Mouse (Mus musculus) ovary, postnatal 10 days (tissue): ENCODE data around the gene Ppp1r11.
A peak's percentile ranks its signal among the peaks of the same experiment; 100 is the strongest.
"Not testable (repeated sequence)": the region's sequence is repeated elsewhere in the genome, so short reads cannot be mapped to it uniquely, and the experiment has no call there.

Experiments used
- DNase-seq: peaks from one replicate; pipeline ENCODE4 v3.0.0; 2022; ENCODE audit warnings: low spot score

Gene Ppp1r11

DNA sequence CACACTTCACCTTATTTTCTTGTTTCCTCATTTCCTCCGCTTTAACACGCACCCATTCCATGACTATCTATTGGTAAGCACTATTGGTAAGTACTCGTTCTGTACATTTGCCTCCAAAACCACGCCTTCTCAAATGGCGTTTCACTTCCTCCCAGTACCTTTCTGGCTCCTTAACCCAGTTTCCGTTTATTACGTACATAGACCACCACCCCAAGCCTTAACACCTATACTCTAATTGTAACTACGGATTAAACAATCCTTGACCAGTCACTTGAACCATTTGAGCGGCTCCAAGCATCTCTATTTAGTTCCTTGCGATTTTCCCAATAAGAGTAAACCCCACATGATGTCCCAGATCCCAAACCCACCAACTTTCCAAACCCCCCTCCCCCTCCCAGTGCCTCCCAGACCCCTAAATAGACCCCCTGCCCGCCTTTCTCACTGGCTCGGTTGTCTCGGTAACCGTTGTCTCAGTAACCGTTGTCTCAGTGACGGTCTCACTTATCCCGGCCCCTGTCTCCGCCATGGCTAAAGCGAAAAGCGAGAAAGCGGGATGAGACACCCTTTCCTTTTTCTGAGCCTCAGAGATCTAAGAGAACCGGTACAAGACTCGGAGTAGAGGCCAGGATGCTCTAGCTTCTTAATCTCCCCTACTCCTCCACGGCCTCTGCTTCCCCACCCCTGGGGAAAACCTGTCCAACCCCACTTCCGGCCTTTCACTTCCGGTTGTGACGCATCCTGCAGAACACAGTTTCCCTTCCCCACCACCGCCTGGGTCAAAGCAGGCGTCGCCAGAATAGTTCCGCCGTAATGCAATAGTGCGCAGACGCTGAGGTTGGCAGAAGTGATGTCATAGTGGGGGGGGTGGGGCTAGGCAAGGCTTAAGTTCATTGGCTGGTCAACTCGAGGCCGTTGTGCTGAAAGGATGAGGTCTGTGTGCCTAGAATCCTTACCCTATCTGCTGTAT is at the start of gene Ppp1r11:
Gene Ppp1r11, minus strand, starts transcription at position 761 of the 967 bp plus-strand sequence.
- DNase-seq, result peak; percentile 77

DNA sequence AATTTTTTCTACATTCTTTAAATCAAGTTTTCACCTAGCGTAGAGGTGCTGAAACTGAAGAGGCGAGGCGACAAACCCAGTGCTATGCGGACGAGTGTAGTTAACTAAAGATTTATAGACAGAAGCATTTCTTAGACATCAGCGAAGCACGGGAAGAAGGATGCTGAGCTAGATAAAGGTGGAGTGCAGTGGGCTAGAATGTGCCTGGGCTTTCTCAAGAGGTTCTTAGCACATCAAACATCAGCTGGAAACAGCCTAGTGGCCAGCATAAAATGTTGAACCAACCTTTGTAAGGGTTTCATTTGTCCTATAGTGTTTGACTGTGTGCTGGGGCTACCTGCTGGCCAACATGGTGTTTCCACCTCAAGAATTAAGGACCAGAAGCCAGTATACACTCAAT is 49.3 kb upstream of the Ppp1r11 start, which contains the start of gene Zfp57:
Gene Zfp57, plus strand, starts transcription at position 301 of the 400 bp plus-strand sequence.
- no peak for DNase-seq

DNA sequence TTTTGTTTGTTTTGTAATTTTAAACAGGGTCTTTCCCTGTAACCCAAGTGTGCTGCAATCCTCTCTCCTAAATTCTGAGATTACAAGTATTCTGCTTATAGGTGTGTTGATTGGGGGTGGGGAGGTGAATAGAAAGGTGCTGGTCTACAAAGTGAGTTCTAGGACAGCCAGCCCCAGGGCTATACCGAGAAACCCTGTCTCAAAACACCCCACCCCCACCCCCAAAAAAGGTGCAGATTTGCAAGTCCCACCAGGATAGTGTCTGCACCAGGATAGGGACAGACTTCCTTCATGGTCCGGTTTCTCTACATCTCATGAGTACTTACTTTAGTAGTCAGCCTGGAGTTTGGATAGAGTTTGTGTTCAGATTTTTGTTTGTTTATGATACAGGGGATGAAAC is 46.9 kb upstream of the Ppp1r11 start:
- DNase-seq, result no peak

DNA sequence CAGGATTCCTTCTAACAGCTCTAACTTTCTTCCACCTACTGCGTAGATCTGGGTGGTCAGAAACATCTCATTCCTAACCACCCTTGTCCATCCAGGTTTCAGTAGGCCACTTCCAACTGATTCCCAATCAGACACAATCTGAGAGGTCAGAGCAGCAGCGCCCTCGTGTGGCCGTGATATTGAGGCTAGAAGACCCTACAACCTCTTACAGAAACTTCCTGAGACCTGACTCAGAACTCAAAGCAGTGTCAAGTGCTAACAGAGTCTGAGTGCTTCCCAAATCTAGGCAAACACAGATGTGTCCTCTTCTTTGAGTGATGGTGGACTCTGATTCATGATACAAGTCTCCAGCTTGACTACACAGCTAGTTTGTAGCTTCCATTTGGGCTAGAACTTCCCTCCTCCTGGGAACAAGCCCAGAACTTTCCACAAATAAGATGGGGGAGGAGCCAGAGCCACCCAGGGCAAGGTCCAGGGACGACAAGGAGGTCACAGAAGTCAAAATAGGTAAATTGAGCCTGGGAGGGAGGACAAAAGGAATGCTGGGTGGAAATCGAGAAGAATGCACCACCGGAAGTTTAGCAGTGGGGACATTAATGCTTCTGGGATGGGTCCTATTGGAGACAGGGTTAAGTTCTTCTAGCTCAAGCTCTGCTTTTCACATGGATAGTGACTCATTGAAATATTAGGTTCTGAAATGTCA is 45.6 kb upstream of the Ppp1r11 start:
- DNase-seq, result peak; percentile 50

DNA sequence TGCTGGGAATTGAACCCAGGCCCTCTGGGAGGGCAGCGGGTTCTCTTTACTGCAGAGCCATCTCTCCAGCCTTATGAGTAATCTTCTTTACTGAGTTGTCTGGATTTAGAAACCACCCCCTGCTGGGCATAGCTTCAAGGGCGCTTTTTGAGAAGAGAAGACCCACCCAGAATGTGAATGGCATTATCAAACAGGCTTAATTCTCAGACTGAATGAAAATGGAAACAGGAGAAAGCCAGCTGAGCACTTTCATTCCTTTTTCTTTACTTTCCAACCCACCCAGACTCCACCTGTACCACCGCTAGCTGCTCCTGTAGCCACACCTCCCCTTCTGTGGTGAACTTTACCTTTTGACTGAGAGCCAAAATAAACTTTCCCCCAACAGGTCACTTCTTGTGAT is 43.9 kb upstream of the Ppp1r11 start:
- DNase-seq, result no peak

DNA sequence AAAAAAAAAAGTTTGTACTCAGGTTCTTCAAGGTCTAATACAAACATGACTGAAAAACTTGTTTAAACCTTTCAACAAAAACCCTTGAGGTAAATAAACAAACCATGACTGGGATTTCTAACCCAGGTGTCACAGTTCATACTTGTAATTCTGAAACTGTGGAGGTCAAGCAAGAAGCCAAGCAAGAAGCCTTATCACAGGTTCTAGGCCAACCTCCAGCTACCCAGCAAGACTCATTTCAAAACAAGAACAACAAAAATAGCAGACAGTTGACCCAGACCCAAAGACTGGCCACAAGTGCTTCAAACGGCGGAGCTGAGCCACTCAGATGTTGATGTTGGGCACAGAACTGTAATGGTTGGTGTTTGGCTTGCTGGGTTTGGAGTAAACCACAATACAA is 43.0 kb upstream of the Ppp1r11 start:
- DNase-seq, result no peak

DNA sequence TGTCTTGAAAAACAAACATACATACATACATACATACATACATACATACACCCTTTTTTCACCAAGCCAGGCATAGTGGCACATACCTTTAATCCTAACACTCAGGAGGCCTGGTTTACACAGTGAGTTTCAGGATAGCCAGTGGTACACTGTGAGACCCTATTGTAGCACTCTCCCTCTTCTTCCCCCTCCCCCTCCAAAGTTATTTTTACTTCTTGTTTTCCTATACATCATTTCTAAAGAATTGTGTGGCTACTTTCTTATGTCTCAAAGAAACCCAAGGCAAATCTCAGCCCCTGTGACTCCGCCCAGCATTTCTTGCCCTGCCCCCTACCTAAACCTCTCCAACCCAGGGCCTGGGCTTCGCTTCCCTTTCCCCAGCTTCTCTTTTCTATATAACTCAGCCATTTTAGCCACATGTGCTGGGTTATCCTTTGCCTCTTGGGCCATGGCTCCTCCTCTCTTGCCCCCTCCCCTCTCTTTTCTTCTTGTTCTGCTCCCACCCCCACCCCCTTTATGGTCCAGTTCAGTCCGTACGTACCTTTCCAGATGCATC is 42.3 kb upstream of the Ppp1r11 start:
- DNase-seq, result no peak

DNA sequence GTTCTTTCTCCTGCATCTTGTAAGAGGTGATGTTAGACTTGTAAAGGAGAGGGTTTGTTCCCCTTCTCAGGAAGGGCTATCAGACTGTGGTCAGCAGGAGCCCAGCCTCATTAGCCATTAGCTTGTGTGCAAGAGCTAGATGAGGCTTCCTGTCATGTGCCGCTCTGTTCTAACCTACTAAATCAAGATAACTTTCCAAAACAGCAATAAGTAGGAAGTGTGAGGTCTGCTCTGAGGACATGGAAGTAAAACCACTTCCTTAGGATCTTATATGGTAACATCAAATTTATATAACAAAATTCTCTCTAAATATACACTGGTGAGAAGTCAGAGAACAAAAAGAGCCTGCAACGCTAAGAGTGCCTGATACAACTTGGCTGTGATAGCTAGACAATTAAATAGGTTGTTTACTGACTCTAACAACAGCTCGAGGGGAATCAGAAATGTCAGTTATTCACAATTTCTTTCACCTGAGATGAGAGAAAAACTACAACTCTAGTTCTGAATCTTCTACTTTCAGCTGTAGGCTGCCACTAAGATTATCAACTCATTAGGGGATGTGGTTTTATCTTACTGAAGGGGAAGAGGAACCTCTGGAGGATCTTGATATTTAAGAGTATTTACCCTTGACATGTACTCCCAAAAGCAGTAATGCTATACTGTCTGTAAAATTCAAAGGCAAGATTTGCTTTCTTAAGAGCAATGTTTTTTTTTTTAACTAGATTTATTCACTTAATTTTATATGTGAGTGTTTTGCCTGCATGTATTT is 41.0 kb upstream of the Ppp1r11 start:
- DNase-seq, result no peak

DNA sequence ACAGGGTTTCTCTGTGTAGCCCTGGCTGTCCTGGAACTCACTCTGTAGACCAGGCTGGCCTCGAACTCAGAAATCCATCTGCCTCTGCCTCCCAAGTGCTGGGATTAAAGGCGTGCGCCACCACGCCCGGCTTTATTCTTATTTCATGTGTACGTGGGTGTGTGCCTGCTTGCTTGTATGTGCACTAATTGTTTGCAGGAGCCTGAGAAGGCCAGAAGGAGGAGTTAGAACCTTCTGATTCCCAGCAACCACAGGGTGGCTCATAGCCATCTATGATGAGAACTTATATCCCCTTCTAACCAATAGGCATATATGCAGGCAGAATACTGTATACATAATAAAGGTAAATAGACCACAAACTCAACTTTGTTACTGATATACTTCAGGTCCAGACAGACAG is 39.1 kb upstream of the Ppp1r11 start:
- DNase-seq, result not testable (repeated sequence)

DNA sequence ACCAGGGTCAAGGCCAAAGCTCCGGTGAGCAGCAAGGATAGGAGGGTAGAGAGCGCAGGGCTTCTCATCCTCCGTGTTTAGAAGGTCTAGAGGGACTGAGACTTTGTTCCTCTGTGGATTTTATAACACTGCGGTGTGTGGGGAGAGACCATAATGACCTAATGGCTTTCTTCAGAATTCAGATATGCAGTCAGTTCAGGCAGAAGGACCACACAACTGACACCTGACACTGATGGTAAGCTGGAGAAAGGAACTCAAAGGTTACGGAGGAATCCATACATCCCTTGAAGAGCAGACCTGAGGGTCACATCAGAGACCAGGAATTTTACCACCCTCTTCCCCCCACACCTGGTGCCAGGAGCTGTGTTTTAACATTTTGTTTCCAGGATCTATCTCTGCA is 37.9 kb upstream of the Ppp1r11 start, which contains the start of gene H2-M5:
Gene H2-M5, minus strand, starts transcription at position 101 of the 400 bp plus-strand sequence.
- no peak for DNase-seq

DNA sequence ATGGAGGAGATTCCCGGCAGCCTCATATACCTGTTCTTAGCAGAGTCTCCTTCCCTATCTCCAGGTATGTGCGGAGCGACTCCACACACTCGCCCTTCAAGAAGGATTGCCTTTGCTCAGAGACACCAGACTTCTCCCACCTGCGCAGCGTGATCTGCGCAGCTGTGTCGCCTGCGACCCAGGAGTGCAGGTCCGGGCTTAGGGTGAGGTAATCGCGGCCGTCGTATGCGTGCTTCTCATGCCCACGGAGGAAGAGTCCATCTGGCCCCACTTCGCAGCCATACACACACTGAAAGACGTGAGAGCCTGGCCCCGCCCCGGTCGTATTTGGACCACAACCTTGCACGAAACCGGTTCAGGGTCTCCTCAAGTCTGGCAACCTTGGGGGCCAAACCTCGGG is 36.9 kb upstream of the Ppp1r11 start:
- DNase-seq, result no peak

DNA sequence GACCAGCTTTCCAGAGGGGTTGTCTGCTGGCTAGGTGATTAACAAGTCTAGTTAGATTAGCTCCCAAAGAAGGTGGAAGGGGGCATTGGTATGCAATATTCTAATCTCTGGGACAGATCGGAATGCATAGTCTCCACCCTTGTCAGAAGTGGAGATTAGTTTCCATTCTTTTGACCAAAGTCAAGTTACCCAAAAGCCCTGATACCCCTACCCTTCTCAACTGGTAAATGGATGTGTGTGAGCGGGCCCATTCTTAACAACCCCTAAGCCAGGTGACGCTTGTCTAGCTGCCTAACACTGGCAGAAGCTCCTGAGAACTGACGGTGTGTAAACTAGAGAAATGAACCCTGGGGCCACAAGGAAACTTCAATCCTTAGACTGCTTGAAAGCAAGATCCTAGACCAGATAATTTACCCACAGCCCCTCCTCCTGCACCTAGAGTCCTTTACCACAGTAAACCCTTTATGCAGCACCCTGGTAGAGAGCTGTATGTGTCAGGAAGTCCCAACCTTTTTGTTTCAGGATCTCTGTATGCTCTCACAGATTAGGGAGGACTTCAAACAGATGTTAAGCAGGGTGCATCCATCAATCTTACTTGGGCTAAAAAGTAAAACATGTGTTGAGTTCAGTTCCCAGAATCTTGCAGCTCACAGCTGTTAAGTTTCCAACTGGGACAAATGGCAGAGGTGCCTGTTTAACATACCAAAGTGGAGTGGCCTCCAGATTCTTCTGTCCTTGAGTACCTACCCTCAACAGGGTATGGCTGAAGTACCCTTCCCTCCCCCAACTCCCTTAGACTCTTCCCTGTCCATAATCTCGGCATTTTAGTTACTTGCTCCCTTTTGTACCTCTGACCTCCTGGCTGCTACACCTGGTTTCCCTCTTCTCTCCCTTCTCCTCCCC is 31.0 kb upstream of the Ppp1r11 start:
- no peak for DNase-seq

DNA sequence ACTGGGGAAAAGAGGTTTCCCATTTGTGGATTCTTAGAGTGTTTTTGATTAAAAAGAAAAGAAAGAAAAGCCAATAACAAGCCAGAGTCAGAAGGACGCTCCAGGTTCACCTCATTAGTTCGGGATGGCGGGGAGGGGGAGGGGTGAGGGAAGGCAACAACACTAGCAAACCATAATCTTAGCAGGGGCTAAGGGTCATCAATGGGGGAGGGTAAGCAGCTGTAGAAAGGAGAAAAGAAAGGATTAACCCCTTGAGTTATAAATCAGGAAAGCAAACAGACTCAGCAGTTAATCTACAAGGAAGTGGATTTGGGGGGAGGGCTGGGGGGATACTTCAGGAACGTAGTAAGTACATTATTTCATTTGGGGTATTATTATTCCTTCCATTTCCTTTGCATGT is 30.3 kb upstream of the Ppp1r11 start:
- no peak for DNase-seq

DNA sequence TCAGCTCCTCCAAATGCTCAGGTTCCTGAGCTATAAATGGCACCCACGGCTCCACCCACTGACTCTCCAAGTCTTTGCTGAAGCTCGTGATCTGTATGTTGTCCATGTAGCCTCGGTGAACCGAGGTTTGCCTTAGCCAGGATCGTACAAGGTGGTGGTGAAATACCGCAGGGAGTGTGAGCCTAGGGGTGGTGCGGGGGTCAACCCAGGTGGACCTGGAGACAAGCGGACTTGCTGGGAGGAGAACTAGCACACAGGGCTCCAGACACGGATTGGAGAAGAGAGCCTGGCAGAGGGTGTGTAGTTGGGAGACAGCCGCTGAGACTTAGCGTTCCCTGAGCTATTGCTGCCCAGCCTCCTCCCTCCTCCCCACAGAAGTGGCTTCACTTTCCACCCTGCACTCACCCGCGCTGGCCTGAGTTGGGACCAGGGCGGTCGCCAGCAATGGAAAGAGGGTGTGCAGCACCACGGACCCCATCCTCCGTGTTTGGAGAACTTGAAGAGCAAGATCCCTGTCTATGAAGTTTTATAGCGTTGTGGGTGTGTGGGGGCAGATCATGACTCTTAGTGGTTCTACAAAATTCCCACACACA is 29.8 kb upstream of the Ppp1r11 start, which contains the start of gene 2410137M14Rik:
Gene 2410137M14Rik, minus strand, starts transcription at position 17 of the 593 bp plus-strand sequence.
- DNase-seq, result no peak

DNA sequence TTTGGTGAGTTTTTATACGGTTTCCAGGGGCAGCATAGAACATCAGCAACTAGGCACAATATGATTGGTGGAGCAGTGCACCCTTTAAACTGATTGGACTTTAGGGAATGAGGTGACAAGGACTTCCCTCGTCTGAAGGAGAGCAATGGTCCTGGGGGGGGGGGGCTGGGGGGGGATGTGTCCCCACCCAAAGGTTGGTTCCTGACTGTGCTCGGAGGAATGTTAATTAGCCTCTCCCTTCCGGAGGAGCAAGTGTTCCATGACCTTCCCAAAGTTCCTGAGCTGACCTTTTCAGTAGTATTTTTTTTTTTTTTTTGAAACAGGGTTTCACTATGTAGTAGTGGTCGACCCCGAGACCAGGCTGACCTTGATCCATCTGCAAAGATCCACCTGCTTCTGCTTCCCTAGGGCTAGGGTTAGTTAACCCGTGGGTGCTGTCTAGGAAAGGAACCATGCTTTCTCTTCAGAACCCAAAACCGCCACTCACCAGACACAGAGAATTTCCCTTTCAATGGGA is 21.8 kb upstream of the Ppp1r11 start:
- no peak for DNase-seq

DNA sequence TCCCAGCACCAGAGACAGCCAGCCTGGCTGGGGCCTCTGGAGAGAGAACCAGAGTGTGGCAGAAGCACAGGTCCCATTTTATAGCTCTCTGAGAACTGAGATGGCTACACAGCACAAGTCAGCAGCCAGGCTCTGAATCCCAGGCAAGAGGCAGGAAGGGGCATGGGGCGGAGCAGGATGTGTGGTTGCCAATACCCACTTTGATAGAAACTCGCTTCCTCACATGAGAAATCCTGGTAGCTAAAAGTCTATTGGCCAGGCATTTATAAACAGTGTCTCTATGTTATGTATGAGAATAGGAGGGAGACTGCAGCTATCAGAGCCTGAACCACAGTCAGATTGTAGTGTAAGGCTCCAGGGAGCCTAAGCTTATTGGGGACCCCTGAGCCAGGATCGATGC is 21.2 kb upstream of the Ppp1r11 start:
- no peak for DNase-seq

DNA sequence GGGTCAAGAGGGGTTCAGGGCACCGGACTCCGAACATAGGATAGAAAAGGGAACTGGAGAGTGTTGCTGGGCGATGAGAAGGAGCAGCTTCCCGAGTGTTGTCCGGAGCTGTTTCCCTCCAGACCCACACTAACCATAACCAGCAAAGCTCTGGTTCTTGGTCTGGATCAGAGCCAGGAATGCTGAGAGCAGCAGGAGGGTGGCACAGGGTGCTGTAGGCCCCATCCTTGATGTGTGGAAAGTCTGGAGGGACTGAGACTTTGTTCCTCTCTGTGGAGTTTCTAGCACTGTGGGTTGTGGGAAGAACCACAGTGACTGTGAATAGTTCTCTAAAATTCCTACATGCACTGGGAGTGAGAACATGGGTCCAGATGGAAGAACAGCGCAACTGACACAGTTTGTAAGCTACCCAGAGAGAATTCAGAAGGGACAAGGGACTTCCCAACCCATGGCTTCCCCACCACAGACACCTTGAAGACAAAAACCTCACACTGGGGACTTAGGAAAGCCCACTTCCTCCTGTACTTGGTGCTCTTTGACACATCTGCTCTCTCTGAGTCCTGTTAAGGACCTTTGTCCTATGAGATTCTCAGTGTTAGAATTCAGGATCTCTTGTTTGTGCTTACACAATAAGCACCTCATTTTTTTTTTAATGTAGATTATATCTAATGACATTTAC is 19.8 kb upstream of the Ppp1r11 start:
- DNase-seq, result no peak

DNA sequence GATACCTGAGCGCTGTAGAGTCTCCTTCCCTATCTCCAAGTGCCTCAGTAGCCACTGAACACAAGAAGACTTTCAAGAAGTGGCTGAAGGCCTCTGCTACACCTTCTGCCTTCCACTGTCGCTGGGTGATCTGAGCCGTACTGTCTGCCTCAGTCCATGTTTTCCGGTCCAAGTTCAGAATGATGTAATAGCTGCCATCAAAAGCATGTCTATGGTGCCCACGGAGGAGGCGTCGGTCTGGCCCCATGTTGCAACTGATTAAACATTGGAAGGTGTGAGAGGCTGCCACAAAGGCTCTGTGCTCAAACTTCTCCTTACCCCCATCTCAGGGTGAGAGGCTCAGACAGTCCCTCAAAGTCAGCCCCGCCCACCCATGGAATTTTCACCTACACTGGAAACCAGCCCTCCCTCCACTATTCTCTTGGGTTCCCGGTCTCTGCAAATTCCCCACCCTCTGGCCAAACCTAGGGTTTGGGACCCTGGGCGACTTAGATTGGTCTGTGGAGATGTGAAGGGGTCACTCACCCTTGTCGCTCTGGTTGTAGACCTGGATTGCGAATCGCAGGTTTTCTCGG is 18.9 kb upstream of the Ppp1r11 start:
- DNase-seq, result no peak

DNA sequence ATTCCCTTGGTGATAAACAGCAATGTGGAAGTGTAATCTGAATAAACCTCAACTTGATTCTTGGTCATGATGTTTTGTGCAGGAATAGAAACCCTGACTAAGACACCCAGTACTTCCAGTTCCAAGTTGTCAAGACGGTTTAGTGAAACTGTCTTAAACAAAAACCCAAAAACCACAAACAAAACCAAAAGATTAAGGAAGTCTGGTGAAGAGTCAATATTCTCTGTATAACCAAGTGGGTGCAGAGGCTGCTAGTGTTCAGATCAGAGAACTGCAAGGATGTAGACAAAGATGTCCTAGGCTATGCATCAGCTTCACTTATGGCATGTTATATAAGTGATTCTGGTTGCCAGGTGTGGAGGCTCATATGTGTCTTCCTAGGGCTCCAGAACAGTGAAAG is 15.3 kb upstream of the Ppp1r11 start:
- no peak for DNase-seq
